Mouse (Mus musculus): Measurements from ENCODE around the gene Wdfy4.

Gene Wdfy4

DNA sequence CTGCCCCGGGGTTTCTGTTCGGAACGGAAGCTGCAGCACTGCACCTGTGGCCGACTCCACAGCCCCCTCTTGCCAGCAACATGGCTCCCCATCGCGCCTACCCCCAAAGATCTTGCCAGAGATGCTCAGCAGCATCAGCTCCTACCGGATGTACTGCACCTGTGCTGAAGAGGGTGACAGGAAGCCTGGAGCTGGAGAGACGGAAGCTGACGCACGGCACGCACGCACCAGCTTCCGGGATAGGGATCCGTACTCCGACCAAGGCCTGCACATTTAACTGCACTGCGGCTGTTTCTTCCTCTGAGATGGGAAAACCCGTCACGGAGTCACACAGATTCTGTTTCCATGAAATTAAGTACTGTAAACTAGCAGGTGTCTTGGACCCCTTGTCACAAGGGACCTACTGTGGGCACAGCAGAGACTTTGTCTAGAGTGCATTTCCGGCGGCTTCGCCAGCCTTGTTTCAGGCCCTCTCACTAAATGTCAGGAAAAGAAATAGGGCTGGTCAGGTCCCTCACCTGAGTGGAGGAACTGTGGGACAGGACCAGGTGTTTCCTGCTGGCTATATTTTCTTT lies 4.6 kb upstream of the Wdfy4 start:
- no peak for DNase-seq (ENCODE audit: low spot score)

DNA sequence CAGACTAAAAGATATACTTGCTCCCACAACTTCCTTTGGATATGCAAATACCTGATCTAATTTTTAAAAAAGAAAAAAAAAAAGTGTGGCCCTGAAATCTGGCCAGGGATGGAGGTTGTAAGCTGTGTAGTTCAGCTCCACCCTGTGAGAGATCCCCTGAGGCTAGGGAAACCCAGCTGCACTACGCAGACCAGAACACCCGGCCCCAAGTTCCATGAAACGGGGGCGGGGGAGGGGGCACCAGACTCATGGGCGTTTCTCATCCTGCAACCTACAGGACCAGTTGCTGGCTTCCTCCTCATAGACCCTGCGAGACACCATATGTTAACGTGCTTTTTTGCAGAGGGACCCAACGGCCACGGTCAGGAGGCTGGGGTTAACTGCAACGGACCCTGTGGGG lies 3.9 kb upstream of the Wdfy4 start:
- no peak for DNase-seq (ENCODE audit: low spot score)

DNA sequence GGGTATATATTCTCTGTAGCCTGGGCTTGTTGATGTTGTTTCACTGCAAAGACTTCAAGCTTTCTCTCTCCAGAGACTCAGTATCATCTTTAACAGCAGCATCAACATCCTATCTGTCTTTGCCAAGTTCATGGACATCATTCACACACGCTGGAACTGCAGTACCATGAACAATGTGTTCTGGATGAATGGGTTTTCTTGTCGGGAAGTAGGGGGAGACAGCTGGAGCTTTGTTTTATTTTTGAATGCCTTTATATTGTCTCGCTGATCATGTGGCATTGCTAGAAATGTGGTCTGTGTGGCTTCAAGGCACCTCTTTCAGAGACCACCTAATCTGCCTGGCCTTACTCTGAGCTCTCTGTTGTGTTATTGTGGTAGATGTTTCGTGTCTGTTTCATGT lies 1.9 kb upstream of the Wdfy4 start:
- no peak for DNase-seq (ENCODE audit: low spot score)

DNA sequence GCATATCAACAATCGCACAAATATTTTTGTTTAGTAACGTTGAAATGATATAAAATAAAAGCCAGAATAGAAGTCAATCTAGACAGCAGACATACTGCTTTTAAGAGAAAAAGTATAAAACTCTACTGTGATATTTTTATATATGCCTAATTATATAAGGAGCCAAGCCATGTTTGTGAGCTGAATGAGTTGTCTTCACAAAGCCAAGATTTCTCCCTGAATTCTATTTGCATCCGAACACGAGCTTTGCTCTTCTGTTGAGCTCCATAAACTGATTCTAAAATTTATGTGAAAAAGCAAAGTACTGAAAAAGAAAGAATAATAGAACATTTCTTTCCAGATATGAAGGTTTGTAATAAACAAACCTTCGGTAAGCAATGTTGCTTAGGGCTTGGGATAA lies 5.2 kb downstream of the Wdfy4 start:
- no peak for DNase-seq (ENCODE audit: low spot score)

GRCm38 (mm10) chr14:33175059-33175821 lies 10.1 kb downstream of the Wdfy4 start:
- DNase-seq (ENCODE audit: low spot score) = no peak

- DNase-seq (ENCODE audit: low spot score) = no peak
Observed at GRCm38 (mm10) chr14:33171942-33172341, 13.4 kb downstream of the Wdfy4 start.

DNA sequence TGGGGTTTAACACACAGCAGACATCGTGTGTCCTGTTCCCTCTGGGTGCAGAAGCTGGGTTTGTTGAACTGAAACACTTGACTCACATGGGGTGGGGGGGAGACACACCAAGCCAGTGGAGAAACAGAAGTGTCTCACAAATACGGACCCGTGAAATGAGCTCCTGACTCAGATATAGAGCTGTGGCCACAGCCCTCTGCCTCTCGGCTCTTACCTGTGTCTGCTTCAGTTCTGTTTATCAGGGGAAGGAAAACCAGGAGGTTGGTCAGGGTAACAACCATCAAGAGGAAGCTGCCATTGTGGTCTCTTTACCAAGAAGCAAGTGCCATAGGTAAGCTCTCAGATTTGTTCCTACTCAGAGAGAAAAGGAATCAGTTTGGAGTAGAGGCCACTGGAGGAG lies 16.6 kb downstream of the Wdfy4 start:
- no peak for DNase-seq (ENCODE audit: low spot score)

DNA sequence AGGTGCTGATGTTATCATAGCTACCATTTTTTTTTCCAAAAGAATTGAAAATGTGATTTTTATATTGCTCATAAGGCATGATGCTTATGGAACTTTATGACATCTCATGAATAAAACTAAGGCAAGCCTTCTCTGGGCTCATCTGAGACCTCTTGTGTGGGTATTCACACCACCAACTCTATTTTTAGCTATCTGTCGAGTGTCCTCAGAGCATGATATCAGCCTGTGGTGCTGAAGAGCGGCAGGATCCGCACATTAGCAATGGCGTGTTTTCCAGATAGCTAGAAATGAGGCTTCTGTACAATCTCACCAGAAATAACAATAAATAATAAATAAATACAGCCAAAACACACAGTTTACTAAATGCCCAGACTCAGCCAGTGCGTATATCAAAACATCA lies 23.1 kb downstream of the Wdfy4 start:
- no peak for DNase-seq (ENCODE audit: low spot score)

DNA sequence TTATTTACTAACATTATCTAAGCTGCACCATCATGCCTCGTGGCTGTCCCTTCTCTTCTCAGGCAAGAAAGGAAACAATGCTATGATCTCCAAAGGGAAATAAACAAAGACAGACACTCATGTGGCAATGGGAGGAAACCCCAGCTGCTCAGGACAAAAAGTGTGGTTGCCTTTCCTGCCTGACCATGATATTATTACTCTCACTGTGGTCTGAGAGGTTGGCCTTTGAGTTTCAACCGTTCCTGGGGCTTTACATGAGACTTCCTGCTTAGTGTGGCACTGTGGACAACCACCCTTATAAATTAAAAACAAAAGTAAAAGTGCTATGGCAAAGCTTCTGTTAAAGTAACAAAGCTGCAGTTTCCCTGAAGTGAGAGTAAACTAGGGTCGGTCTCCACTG lies 27.0 kb downstream of the Wdfy4 start:
- DNase-seq (ENCODE audit: low spot score) = no peak

- DNase-seq (ENCODE audit: low spot score) = no peak
Observed at GRCm38 (mm10) chr14:33152941-33153340, 32.4 kb downstream of the Wdfy4 start.

- no peak for DNase-seq (ENCODE audit: low spot score)
Observed at GRCm38 (mm10) chr14:33146287-33146686, 39.0 kb downstream of the Wdfy4 start.

DNA sequence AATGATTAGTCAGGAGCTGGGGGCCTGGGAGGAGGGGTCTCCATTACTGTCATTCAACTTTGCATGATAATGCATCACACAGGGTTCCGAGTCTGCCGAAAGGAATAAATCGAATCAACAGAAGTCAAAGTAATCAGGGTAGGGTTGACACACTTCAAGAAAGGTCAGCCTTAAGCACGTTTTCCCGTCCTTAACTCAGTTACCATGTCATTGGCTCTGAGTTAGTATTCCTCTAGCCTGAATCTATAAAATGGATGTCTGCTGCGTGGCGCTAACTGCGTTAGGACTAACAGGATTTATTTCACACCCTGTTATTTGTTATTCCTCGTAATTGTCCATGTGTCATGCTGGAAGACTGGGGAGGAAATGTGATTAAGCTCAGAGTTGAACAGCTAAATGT lies 48.5 kb downstream of the Wdfy4 start:
- no peak for DNase-seq (ENCODE audit: low spot score)

- DNase-seq (ENCODE audit: low spot score) = peak; percentile 8
Observed at GRCm38 (mm10) chr14:33135170-33135569, 50.1 kb downstream of the Wdfy4 start.

DNA sequence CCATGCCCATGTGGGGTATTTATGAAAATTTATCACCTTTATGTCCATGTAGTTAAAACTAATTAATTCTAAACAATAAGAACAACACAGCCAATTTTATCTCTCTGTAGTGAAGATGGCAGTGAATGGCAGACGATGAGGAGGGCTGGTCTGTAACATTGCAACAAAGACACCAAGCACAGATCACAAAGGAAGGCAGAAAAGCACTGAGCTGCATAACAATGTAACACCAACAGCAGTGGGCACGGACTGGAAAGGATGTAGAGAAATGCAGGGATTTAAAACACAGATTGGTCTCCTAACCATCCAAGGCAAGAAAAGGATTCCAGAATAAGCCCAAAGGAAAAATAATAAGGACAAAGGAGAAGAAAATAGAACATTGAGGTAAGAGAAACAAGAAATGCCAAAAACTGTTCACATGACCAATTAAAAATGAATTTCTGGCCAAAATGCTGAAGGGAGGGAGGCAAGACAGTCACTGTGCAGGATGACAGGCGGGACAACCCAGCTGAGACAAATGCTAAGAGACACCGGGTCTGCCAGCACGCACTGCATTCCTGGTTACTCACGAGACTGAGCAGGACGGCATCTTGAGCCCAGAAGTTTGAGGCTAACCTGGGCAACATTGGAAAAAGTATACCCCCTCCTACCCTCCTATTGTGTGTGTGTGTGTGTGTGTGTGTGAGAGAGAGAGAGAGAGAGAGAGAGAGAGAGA lies 54.1 kb downstream of the Wdfy4 start:
- DNase-seq (ENCODE audit: low spot score) = no peak

GRCm38 (mm10) chr14:33116590-33116989 lies 68.7 kb downstream of the Wdfy4 start:
- no peak for DNase-seq (ENCODE audit: low spot score)

GRCm38 (mm10) chr14:33104809-33105208 lies 80.5 kb downstream of the Wdfy4 start:
- DNase-seq (ENCODE audit: low spot score) = no peak

GRCm38 (mm10) chr14:33101609-33102008 lies 83.7 kb downstream of the Wdfy4 start:
- no peak for DNase-seq (ENCODE audit: low spot score)

GRCm38 (mm10) chr14:33099926-33100325 lies 85.4 kb downstream of the Wdfy4 start:
- DNase-seq (ENCODE audit: low spot score) = no peak

GRCm38 (mm10) chr14:33099111-33099510 lies 86.2 kb downstream of the Wdfy4 start:
- no peak for DNase-seq (ENCODE audit: low spot score)

DNA sequence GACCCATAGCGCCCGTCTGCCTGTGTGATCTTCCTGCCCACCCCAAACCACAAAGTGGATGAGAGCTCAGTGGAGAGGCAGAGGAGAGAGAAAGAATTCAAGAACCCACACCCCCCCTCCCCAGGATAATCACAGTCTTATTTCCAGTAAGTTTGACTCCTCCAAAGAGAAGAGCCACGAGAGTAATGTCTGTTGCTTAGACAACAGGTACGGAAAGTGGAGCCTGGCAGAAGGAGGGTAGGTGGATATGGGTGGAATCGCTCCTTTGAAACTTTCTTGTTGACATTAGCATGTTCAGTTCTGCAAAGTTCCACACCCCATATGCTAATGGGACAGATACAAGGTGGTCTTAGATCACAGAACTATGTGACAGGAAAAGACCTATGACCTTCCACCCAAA lies 88.8 kb downstream of the Wdfy4 start:
- DNase-seq (ENCODE audit: low spot score) = no peak

- no peak for DNase-seq (ENCODE audit: low spot score)
Observed at GRCm38 (mm10) chr14:33083326-33083725, 102.0 kb downstream of the Wdfy4 start.

GRCm38 (mm10) chr14:33082301-33082700 lies 103.0 kb downstream of the Wdfy4 start:
- no peak for DNase-seq (ENCODE audit: low spot score)

- DNase-seq (ENCODE audit: low spot score) = no peak
Observed at GRCm38 (mm10) chr14:33081370-33081860, 103.9 kb downstream of the Wdfy4 start.

All from left cerebral cortex, adult 11 months (tissue).